In the genomic region with DNA sequence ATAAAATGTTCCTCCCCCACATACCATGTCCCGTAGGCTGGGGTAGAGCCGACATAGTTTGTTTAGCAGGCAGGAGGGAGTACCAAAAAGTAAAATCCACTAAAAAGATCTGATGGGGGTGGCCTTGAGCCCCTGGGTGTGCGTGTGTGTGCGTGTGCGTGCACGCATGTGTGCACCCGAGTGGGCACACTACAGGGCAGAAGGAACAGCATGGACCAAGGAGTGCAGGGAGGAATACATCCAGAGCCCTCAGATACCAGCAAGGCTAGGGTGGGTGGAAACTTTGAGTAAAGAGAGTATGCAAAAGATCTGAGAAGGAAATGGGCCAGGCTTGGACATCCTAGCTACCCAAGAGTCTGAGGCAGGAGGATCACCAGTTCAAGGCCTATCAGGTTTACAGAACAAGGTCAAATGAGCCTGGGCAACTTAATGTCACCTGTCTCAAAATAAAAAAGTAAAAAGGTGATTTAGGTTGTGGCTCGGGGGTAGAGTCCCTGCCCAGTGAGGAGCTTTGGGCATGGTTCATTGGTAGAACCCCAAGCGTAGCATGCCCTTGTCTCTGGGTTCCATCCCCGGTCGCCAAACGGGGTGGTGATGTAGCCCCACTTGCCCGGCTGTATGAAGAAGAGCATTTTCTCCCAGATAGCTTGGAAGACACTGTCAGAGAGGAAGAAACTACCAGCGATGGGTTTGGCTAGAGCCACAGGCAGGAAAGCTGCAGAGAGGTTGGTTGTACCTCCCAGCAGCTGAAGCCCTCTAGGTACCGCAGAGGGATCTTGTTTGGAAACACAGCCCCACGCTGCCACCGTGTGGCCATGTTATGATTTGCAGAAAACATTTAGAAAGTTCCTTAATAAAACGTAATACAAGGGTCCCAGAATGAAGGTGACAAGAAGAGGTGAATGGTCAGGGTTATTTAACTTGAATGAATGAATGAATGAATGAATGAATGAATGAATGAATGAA, we compare ENCODE assay signal across 8 mouse cellular contexts. TPM values are rescaled to one million over a fixed set of nuclear protein-coding genes. Genes with fewer than 3 reads are reported as not detected.
A peak's percentile ranks its signal among the peaks of the same experiment; 100 is the strongest.
DNase-seq lines count a peak whose midpoint lies in the region; ATAC-seq and TF ChIP-seq lines count a peak whose summit lies in the region.

No protein-coding gene starts in this region.

- H3K9ac ChIP-seq in heart, postnatal 0 days (replicated peaks; ENCODE audit: low read depth, low read length), result no peak overlapping the region
- H3K9ac ChIP-seq in lung, embryonic 16.5 days (ENCODE audit: low read length), result no peak overlapping the region

- no peaks in the 10 kb centered on the region for H3K9me3 ChIP-seq in E14TG2a.4 (ENCODE audit: low read length)
- H3K9me3 ChIP-seq in heart, postnatal 0 days (replicated peaks; ENCODE audit: control insufficient read depth, low read length), result no peaks in the 10 kb centered on the region
- H3K9me3 ChIP-seq in lung, embryonic 16.5 days (ENCODE audit: control insufficient read depth, low read length), result no peaks in the 10 kb centered on the region

- no peaks in the 10 kb centered on the region for H3K27me3 ChIP-seq in E14TG2a.4 (ENCODE audit: insufficient read depth, low read length)
- peaks cover 7% of the 10 kb centered on the region; the same call in 1 of the 2 replicates for H3K27me3 ChIP-seq in heart, postnatal 0 days (ENCODE audit: control insufficient read depth, insufficient read depth, low read length)
- no peaks in the 10 kb centered on the region for H3K27me3 ChIP-seq in lung, embryonic 16.5 days (ENCODE audit: control insufficient read depth, insufficient read depth, low read depth, low read length)

- peak; percentile 55 for TF ChIP-seq CTCF in E14TG2a.4 (conservative IDR thresholded peaks at IDR 0.05; ENCODE audit: low read length)
- TF ChIP-seq CTCF in heart, postnatal 0 days (IDR thresholded peaks at IDR 0.05; ENCODE audit: low read depth), result peak; percentile 81

- TF ChIP-seq EP300 in heart, postnatal 0 days (IDR thresholded peaks at IDR 0.05; ENCODE audit: low read depth), result no peak

- H3K4me1 ChIP-seq in E14TG2a.4 (replicated peaks; ENCODE audit: low read depth, low read length), result peaks cover 75% of the 10 kb centered on the region
- no peaks in the 10 kb centered on the region for H3K4me1 ChIP-seq in heart, postnatal 0 days (ENCODE audit: control insufficient read depth, insufficient read depth)
- H3K4me1 ChIP-seq in lung, embryonic 16.5 days (replicated peaks; ENCODE audit: control insufficient read depth, insufficient read depth, low read length), result no peaks in the 10 kb centered on the region

- H3K4me2 ChIP-seq in heart, postnatal 0 days (ENCODE audit: low read depth, low read length), result no peak overlapping the region
- H3K4me2 ChIP-seq in lung, embryonic 16.5 days (ENCODE audit: low read depth, low read length), result no peak overlapping the region

- ATAC-seq in heart, postnatal 0 days (ENCODE audit: insufficient read depth, low read depth), result no peak
- peak; percentile 53 for ATAC-seq in lung, embryonic 16.5 days (ENCODE audit: low read depth)

- H3K36me3 ChIP-seq in E14TG2a.4 (ENCODE audit: insufficient read depth, low read length), result peaks cover 2% of the 10 kb centered on the region; the same call in 1 of the 2 replicates
- H3K36me3 ChIP-seq in heart, postnatal 0 days (replicated peaks; ENCODE audit: control insufficient read depth, insufficient read depth, low read length), result no peaks in the 10 kb centered on the region
- H3K36me3 ChIP-seq in lung, embryonic 16.5 days (ENCODE audit: control insufficient read depth, insufficient read depth, low read length), result no peaks in the 10 kb centered on the region

- no peak overlapping the region for H3K27ac ChIP-seq in heart, postnatal 0 days (ENCODE audit: low read depth)
- H3K27ac ChIP-seq in lung, embryonic 16.5 days (ENCODE audit: low read length), result no peak overlapping the region

- DNase-seq in adrenal gland, adult (ENCODE audit: inconsistent age in 2 of 2, low spot score in 1 of 2), result peak; percentile 63 to 91
- DNase-seq in embryo, embryonic 10.5 days (ENCODE audit: low spot score), result peak; percentile 93
- peak; percentile 70 for DNase-seq in heart, postnatal 0 days (ENCODE audit: low spot score)
- peak; percentile 25 for DNase-seq in large intestine, adult 2 months (ENCODE audit: low read depth, low spot score)
- DNase-seq in retina, adult 2 months (ENCODE audit: low read depth, low spot score), result peak; percentile 56
- peak; percentile 82 for DNase-seq in thymus, postnatal 25 days

- 50% methylated on average over 18 of the region's 18 CpGs for WGBS in heart, postnatal 0 days
- 52% methylated on average over 18 of the region's 18 CpGs for WGBS in large intestine, adult 2 months
- 52% methylated on average over 18 of the region's 18 CpGs for WGBS in lung, embryonic 16.5 days

- H3K4me3 ChIP-seq in E14TG2a.4 (replicated peaks; ENCODE audit: low read length), result 0 out of 2 replicates have a peak overlapping the region, but pooled peaks have one; percentile 23
- H3K4me3 ChIP-seq in heart, postnatal 0 days (ENCODE audit: low read depth, low read length), result no peak overlapping the region
- no peak overlapping the region for H3K4me3 ChIP-seq in lung, embryonic 16.5 days (ENCODE audit: low read length)

RNA-seq across cellular contexts. Expression of gene Nr1h2, which starts 7.0 kb away (rescaled TPM):
- total RNA-seq in heart, postnatal 0 days (2014; rRNA removed; ENCODE audit: low replicate concordance), result 60.9 and 70.3 TPM in 2 replicates
- 50.1 and 51.3 TPM in 2 replicates for polyA plus RNA-seq in heart, postnatal 0 days (2015; fragmentation: Nextera tagmentation; extraction: Ambion mirVana)
- 163 and 192 TPM in 2 replicates for polyA plus RNA-seq in large intestine, adult 2 months (2012; rRNA removed)
- polyA plus RNA-seq in lung, embryonic 16.5 days (2015; fragmentation: Nextera tagmentation; extraction: Ambion mirVana), result 86.2 and 87.0 TPM in 2 replicates

RNA-seq across cellular contexts. Expression of gene Napsa, which starts 11.5 kb away (rescaled TPM):
- total RNA-seq in heart, postnatal 0 days (2014; rRNA removed; ENCODE audit: low replicate concordance), result 1.2 TPM in 1 of 2 replicates, not detected in the other
- 0.65 and 0.81 TPM in 2 replicates for polyA plus RNA-seq in heart, postnatal 0 days (2015; fragmentation: Nextera tagmentation; extraction: Ambion mirVana)
- 20.4 and 22.2 TPM in 2 replicates for polyA plus RNA-seq in large intestine, adult 2 months (2012; rRNA removed)
- polyA plus RNA-seq in lung, embryonic 16.5 days (2015; fragmentation: Nextera tagmentation; extraction: Ambion mirVana), result 93.0 and 140 TPM in 2 replicates

RNA-seq across cellular contexts. Expression of gene Pold1, which starts 12.1 kb away (rescaled TPM):
- 36.1 and 41.8 TPM in 2 replicates for total RNA-seq in heart, postnatal 0 days (2014; rRNA removed; ENCODE audit: low replicate concordance)
- polyA plus RNA-seq in heart, postnatal 0 days (2015; fragmentation: Nextera tagmentation; extraction: Ambion mirVana), result 18.3 and 18.9 TPM in 2 replicates
- 45.2 and 47.0 TPM in 2 replicates for polyA plus RNA-seq in large intestine, adult 2 months (2012; rRNA removed)
- polyA plus RNA-seq in lung, embryonic 16.5 days (2015; fragmentation: Nextera tagmentation; extraction: Ambion mirVana), result 100 and 109 TPM in 2 replicates

RNA-seq across cellular contexts. Expression of gene Spib, which starts 28.8 kb away (rescaled TPM):
- 1.2 and 2.6 TPM in 2 replicates for total RNA-seq in heart, postnatal 0 days (2014; rRNA removed; ENCODE audit: low replicate concordance)
- polyA plus RNA-seq in heart, postnatal 0 days (2015; fragmentation: Nextera tagmentation; extraction: Ambion mirVana), result 0.11 and 0.12 TPM in 2 replicates
- polyA plus RNA-seq in large intestine, adult 2 months (2012; rRNA removed), result 17.4 and 21.1 TPM in 2 replicates
- 0.33 and 1.1 TPM in 2 replicates for polyA plus RNA-seq in lung, embryonic 16.5 days (2015; fragmentation: Nextera tagmentation; extraction: Ambion mirVana)

RNA-seq across cellular contexts. Expression of gene Kcnc3, which starts 29.7 kb away (rescaled TPM):
- not detected in 2 replicates for total RNA-seq in heart, postnatal 0 days (2014; rRNA removed; ENCODE audit: low replicate concordance)
- polyA plus RNA-seq in heart, postnatal 0 days (2015; fragmentation: Nextera tagmentation; extraction: Ambion mirVana), result not detected in 2 replicates
- 0.95 and 1.9 TPM in 2 replicates for polyA plus RNA-seq in large intestine, adult 2 months (2012; rRNA removed)
- polyA plus RNA-seq in lung, embryonic 16.5 days (2015; fragmentation: Nextera tagmentation; extraction: Ambion mirVana), result 1.5 and 2.1 TPM in 2 replicates

Comparison
In these comparisons a context has a peak if more than half of its experiments do, and no peak if none do; other contexts are left out.
1. DNase-seq: peak in every context shown above with its lines; median percentile 93 in embryo, embryonic 10.5 days; 82 in thymus, postnatal 25 days; 77 in adrenal gland, adult; 70 in heart, postnatal 0 days; 56 in retina, adult 2 months; 25 in large intestine, adult 2 months.
2. RNA of gene Napsa, which starts 11.5 kb away (polyA plus RNA-seq): 93.0 to 140 TPM in lung, embryonic 16.5 days and 20.4 to 22.2 TPM in large intestine, adult 2 months; 0.65 to 0.81 TPM in heart, postnatal 0 days; every median in the first group is over 10 times any median in the second.